Mouse (Mus musculus): ENCODE results near the gene Serpina10.
"Not testable (repeated sequence)": the region's sequence is repeated elsewhere in the genome, so short reads cannot be mapped to it uniquely, and the experiment has no call there.

Serpina10 gene

DNA sequence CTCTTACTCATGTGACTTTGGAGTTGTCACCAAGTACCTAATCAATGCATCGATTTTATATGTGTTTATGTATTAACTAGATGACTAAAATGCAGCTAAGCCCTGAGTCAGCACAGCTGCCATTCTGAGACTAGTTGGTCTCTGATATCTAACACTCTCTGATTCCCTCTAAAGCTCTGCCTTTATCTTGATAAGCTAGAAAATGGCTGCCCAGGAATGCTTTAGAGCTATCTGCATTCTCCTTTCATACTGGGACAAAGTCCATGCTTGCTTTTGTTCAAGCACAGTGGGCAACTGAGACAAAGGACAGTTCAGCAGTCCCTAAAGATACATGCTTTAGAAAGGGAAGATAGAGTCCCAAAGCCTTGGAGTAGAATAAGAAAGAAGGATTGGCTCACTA is 16.1 kb downstream of the Serpina10 start:
- DNase-seq (ENCODE audit: low spot score in 2 of 2), result no peak

DNA sequence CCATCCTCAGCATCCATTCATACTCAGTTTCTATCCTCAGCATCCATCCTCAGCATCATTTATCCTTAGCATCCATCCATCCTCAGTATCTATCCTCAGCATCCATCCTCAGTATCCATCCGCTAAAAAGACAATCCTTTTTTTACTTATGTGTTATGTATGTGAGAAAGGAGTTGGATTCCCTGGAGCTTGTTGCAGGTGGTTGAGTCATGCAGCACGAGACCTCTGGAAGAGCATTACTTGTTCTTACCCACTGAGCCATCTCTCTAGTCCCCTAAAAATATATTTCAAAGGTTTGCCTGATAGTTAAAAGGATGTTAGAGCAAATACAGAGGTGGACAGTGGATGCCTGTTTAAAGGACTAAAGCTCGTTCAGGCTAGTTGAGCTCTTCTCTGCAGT is 29.4 kb downstream of the Serpina10 start:
- no peak for DNase-seq (ENCODE audit: low spot score in 2 of 2)

- no peak for DNase-seq (ENCODE audit: low spot score in 2 of 2)
These were observed 30.9 kb downstream of the Serpina10 start for GRCm38 (mm10) chr12:103600364-103600763.

DNA sequence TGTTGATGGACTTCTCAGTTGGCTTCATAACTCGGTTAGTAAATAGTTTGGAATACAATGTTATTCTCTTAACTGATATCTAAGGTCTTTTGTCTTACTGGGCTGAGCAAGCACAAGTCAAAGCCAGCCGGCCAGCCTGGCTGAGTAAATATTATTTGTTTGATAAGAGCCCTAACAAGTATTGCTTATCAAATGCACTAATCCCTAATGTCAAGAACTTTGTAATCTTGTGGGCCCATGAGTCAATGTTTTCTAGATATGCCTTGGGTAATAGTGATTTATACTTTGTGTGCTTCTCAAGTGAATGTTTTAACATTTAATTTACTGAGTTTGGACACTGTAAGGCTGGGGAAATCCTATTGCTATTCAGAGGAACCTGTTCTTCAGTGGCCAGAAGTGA is 32.8 kb downstream of the Serpina10 start:
- no peak for DNase-seq (ENCODE audit: low spot score in 2 of 2)

DNA sequence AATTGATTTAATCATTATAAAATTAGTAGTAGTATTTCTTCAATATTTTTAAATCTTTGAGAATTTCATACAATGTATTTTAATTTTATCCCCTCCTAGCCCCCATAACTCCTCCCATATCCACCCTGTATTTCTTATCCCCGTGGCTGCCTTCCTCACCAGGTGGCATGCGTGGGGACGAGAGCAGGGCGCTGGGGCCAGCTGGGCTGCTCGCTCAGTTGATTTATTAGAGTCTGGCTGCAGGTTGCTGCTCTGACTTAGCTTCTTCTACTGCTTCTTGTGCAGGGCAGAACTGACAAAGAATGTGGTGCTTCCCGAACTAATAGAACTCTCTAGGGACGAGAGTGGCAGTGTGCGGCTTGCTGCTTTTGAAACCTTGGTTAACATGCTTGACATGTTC is 47.5 kb downstream of the Serpina10 start:
- DNase-seq (ENCODE audit: low spot score in 2 of 2), result no peak

DNA sequence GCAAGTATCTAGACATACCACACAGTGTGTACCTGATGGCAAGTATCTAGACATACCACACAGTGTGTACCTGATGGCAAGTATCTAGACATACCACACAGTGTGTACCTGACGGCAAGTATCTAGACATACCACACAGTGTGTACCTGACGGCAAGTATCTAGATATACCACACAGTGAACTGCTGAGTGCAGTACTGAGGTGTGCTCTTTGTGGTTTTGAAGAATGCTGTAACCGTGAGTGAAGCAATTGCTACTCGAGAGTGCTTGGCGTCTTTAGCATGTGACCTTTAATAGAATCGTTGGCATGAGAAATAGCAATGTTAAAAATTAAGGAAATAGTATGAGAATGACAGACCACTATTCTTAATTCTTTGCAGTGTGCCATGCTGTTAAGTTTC is 53.1 kb downstream of the Serpina10 start:
- not testable (repeated sequence) for DNase-seq (ENCODE audit: low spot score in 2 of 2)

DNA sequence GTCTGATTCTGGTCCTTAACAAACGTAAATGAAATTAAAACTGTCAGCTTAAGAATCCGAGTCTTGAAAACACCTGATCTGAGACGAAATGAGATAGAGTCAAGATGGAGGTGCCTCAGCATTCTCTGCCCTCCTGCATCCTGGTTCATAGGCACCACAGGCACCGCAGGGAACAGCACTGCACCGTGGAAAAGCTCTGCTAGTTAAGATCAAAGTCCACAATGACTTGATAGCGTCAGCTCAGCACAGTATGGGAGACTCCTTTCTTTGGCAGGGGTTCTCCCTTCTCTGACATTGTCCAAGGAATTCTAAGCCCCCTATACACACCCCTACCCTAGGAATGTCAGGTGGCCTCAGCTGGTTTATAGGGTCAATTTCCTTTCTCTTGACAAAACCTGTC is 61.6 kb downstream of the Serpina10 start:
- DNase-seq (ENCODE audit: low spot score in 2 of 2), result no peak

DNA sequence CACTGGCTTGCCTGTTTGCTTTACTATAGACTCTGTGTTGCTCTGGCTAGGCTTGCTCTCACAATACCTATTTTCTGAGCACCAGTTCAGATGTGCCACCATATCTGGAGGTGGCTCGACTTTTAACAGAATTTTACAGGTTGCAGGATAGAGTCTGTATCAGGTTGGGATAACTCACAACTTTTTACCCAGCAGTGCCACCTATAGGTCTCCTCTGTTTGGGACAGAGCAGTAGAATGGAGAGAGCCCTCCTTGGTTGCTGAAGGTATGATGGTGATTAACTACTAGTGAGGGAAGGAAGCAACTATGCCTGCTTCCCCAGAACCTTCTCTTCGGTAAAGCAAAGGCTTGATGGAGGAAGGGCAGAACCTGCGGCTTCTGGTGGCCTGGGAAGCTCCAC is 64.1 kb downstream of the Serpina10 start:
- no peak for DNase-seq (ENCODE audit: low spot score in 2 of 2)

- DNase-seq (ENCODE audit: low spot score in 2 of 2), result no peak
These were observed 66.1 kb downstream of the Serpina10 start for GRCm38 (mm10) chr12:103565151-103565550.
